Mouse (Mus musculus) liver, postnatal 0 days (tissue): Measurements from ENCODE around the gene Fkbp14.

Source experiments
- CTCF ChIP-seq: sonication (generic); IDR thresholded peaks from 2 replicates; pipeline ENCODE4 v1.5.1; 2016; ENCODE audit warnings: antibody characterized with exemption, low read depth
- EP300 ChIP-seq: IDR thresholded peaks from 2 replicates; pipeline ENCODE4 v1.6.1; 2016; ENCODE audit warnings: antibody characterized with exemption, low read depth, mild to moderate bottlenecking

- TF ChIP-seq CTCF (no peak), EP300 (no peak)
Measured at GRCm38 (mm10) chr6:54641953-54642352, 44.8 kb upstream of the Fkbp14 start.
